Mouse (Mus musculus) thymus, adult 2 months (tissue): Measurements from ENCODE around the gene Kcnt1. TPM values are rescaled to one million over a fixed set of nuclear protein-coding genes. Genes with fewer than 3 reads are reported as not detected.

Experiments used
- DNase-seq: peaks from one replicate; pipeline ENCODE4 v3.0.0; 2021
- H3K27ac ChIP-seq: fragments of 200-500 bp; 2 replicates; pipeline ENCODE4 v1.5.1; 2012; ENCODE audit warnings: low read length, control low read depth; ENCODE audit not compliant: control insufficient read depth, insufficient read depth
- H3K27me3 ChIP-seq: fragments of 200-500 bp; 2 replicates; pipeline ENCODE4 v1.6.1; 2012; ENCODE audit warnings: mild to moderate bottlenecking, low read length, moderate library complexity, mixed read lengths; ENCODE audit not compliant: control insufficient read depth, insufficient read depth
- H3K36me3 ChIP-seq: fragments of 200-500 bp; 2 replicates; pipeline ENCODE4 v1.6.1; 2012; ENCODE audit warnings: mild to moderate bottlenecking, low read length, moderate library complexity; ENCODE audit not compliant: control insufficient read depth, insufficient read depth
- H3K4me1 ChIP-seq: fragments of 200-500 bp; replicated peaks from 2 replicates; pipeline ENCODE4 v1.6.1; 2012; ENCODE audit warnings: low read length; ENCODE audit not compliant: control insufficient read depth, insufficient read depth
- H3K4me3 ChIP-seq: fragments of 200-500 bp; 2 replicates; pipeline ENCODE4 v1.5.1; 2012; ENCODE audit warnings: mild to moderate bottlenecking, low read length, control low read depth, moderate library complexity; ENCODE audit not compliant: control insufficient read depth, insufficient read depth
- CTCF ChIP-seq: fragments of 200-500 bp; IDR thresholded peaks from 2 replicates; pipeline ENCODE4 v1.5.1; 2012; ENCODE audit warnings: mild to moderate bottlenecking, control low read depth, low read length, moderate library complexity, borderline replicate concordance; ENCODE audit not compliant: control insufficient read depth, poor library complexity, insufficient read depth; ENCODE audit errors: extremely low read depth
- POLR2A ChIP-seq: fragments of 200-500 bp; IDR thresholded peaks from 2 replicates; pipeline ENCODE4 v1.6.1; 2012; ENCODE audit warnings: mild to moderate bottlenecking, low read length, control low read depth, moderate library complexity; ENCODE audit not compliant: control insufficient read depth, poor library complexity, insufficient read depth; ENCODE audit errors: extremely low read depth
- WGBS: fragments of 180-500 bp; shearing (Covaris S2); methylation state at CpG from one replicate; pipeline ENCODE4 v1.1.7; 2018; 5-methylcytosine and 5-hydroxymethylcytosine counted together
- polyA plus RNA-seq: library from polyadenylated mRNA; depleted of rRNA; stranded (reverse); fragments of >200 nt; gene quantifications from 2 replicates; pipeline ENCODE4 v1.2.3, GENCODE M21; 2012

Gene Kcnt1
- polyA plus RNA-seq, 1 experiment = 1.1 TPM

DNA sequence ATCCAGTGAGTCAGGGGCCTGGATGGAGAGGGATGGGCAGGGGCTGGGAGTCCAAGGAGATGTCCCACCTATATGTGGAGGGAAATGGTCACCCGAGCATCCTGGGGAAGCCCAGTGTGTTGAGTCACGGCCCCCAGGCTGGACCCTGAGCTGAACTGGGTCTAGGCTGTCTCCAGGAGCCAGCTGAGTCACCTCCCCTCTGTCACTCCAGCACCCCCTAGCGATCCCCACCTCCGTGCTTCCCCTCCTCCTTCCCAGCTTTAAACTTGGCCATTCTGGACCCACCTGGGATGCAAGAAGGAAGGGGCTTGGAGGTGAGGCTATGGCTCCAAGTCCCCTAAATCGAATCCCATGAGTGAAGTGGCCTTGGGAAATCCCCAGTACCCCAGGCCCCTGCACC, 24.6 kb downstream of the Kcnt1 start:
- no peak for TF ChIP-seq POLR2A
- TF ChIP-seq CTCF = no peak
- H3K27ac ChIP-seq = no peak overlapping the region
- H3K4me1 ChIP-seq = no peaks in the 10 kb centered on the region
- WGBS = 74% methylated on average over 5 of the region's 5 CpGs
- H3K36me3 ChIP-seq = no peaks in the 10 kb centered on the region
- H3K27me3 ChIP-seq = no peaks in the 10 kb centered on the region
- peak; percentile 20 for DNase-seq
- H3K4me3 ChIP-seq = no peak overlapping the region

DNA sequence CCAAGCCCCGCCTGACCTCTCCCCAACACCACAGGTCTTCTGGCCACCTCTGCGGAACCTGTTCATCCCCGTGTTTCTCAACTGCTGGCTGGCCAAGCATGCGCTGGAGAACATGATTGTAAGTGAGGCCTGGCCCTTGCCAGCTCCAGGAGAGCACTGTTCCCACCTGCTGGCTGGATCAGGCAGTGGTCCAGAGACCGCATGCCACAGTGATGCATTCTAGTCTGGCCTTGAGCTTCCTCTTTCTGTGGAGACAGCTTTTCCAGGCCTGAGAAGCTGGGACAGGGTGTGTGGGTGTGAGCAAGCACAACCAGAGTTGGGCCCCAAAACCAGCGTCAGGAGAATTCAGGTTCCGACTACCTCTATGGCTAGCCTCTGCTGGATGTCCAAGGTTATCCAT, 28.9 kb downstream of the Kcnt1 start:
- 24% methylated on average over 7 of the region's 7 CpGs for WGBS
- no peak for DNase-seq
- Histone ChIP-seq H3K4me3 (no peak overlapping the region), H3K36me3 (no peaks in the 10 kb centered on the region), H3K27ac (no peak overlapping the region), H3K27me3 (no peaks in the 10 kb centered on the region), H3K4me1 (no peaks in the 10 kb centered on the region)
- TF ChIP-seq CTCF = no peak
- TF ChIP-seq POLR2A = no peak

DNA sequence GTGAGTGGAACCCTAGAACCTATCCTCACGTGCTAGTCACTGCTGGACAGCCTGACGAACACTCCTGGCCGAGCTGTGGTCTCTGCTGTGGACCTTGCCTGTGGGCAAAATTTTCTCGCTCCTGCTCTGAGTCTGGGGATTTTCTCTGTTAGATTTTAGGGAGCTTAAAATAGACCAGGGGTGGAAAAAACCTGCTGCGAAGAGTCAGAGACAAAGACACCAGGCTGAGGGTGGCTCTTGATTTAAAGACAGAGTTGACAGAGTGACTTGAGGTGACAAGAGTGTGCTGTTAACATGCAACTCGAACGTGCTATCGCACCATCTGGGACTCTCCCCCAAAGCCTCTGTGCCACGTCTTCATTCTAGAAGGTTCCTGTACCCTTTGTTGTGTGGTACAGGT, 35.4 kb downstream of the Kcnt1 start:
- TF ChIP-seq CTCF (no peak), POLR2A (no peak)
- Histone ChIP-seq H3K36me3 (no peaks in the 10 kb centered on the region), H3K4me1 (no peaks in the 10 kb centered on the region), H3K27ac (no peak overlapping the region), H3K4me3 (no peak overlapping the region), H3K27me3 (no peaks in the 10 kb centered on the region)
- WGBS = 90% methylated on average over 9 of the region's 9 CpGs
- no peak for DNase-seq

DNA sequence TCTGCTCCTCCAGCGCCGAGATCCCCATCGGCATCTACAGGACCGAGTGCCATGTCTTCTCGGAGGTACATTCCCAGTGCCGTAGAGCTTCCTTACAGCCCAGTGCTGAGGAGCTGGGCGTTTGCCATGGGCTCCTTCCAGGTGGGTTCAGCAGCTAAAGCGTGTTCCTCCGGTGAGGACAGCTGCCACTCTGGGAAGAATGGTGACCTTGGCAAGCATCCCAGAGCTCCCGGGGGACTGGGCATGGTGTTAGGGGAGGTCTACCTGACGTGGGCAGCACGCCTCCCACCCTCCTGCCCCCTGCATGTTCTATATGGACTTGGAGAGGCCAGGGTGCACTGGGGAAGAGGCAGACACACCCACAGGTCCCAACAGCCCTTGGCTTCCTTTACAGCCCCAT, 46.3 kb downstream of the Kcnt1 start:
- Histone ChIP-seq H3K4me3 (no peak overlapping the region), H3K27ac (no peak overlapping the region), H3K4me1 (peaks cover 9% of the 10 kb centered on the region), H3K27me3 (no peaks in the 10 kb centered on the region), H3K36me3 (no peaks in the 10 kb centered on the region)
- DNase-seq = no peak
- no peak for TF ChIP-seq POLR2A
- no peak for TF ChIP-seq CTCF
- WGBS = 94% methylated on average over 12 of the region's 12 CpGs

DNA sequence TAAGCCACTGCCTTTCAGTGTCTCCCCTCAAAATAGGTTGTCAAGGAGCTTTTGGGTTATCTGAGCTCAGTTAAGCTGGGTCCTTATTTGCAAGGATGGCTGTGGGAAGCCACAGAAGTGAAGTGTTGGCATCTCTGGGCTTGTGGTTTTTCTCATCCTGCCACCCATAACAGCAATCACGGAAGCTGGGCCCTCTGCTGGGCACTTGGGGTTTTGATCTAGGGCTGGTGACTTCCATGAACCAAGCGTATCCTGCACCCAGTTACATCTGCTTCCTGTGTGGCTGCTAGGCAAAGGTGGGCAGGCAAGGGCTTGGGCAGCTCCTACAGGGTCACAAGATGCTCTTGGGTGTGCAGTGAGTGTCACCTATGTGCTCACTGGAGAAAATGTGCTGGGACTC, 49.7 kb downstream of the Kcnt1 start:
- H3K36me3 ChIP-seq = no peaks in the 10 kb centered on the region
- DNase-seq = peak; percentile 56
- H3K27me3 ChIP-seq = no peaks in the 10 kb centered on the region
- H3K4me3 ChIP-seq = no peak overlapping the region
- peaks cover 9% of the 10 kb centered on the region for H3K4me1 ChIP-seq
- TF ChIP-seq POLR2A = no peak
- TF ChIP-seq CTCF = peak; percentile 54; the same call in 1 of the 2 replicates
- no peak overlapping the region for H3K27ac ChIP-seq
- WGBS = 5% methylated on average over 2 of the region's 2 CpGs

DNA sequence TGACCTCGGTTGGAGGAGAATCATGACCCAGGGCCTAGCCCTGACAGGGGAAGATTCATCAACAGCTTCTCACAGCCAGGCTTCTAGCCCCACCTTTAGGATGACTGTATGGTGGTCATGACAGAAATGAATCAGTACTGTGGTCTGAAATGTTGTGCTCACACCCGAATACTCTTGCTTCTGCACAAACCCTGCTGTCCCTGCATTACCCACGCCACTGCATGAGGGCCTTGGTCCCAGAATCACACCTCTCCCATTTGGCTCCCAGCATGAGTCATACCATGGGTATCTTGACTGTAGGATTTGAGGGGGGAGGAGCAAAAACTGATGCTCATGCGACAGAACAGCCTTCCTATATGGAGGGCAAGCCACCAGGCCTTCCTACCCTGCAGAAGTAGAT, 50.7 kb downstream of the Kcnt1 start:
- Histone ChIP-seq H3K27ac (no peak overlapping the region), H3K4me1 (peaks cover 9% of the 10 kb centered on the region), H3K4me3 (no peak overlapping the region), H3K27me3 (no peaks in the 10 kb centered on the region), H3K36me3 (no peaks in the 10 kb centered on the region)
- TF ChIP-seq POLR2A (no peak), CTCF (no peak)
- WGBS = 69% methylated on average over 4 of the region's 4 CpGs
- DNase-seq = no peak

DNA sequence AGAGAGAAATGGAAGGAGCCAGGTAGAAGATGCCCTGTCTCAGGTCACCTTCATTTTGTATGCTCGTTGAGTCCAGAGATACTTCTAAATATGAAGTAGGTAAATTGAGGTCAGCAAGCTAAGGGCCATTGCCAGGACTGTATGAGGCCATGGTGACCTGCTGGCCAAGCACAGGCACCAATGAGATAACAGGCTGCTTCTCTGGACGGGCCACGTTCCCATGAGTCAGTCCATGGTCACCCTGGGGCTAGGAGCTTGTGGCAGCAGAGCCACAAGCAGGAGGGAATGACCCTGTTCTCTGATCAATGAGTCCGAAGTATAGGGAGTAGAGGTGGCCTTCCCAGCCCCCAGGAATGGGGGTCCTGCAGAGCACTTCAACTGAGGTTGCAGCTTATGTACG, 51.3 kb downstream of the Kcnt1 start:
- no peaks in the 10 kb centered on the region for H3K36me3 ChIP-seq
- TF ChIP-seq POLR2A (no peak), CTCF (no peak)
- DNase-seq = no peak
- peaks cover 9% of the 10 kb centered on the region for H3K4me1 ChIP-seq
- H3K4me3 ChIP-seq = no peak overlapping the region
- 89% methylated on average over 5 of the region's 5 CpGs for WGBS
- no peaks in the 10 kb centered on the region for H3K27me3 ChIP-seq
- H3K27ac ChIP-seq = no peak overlapping the region
